ENCODE assay signal across 27 mouse cellular contexts in genomic region chr14:119266334-119266733, GRCm38 (mm10).
"Had no signal": no experiment of that assay in that cellular context is flagged by ENCODE, and none has a peak within 500 bp of the region (broad histone marks: within the 10 kb centered on the region; RNA-seq: fewer than 3 reads in every experiment).

No protein-coding gene starts in this region.

- H3K36me3 ChIP-seq: embryonic facial prominence, embryonic 12.5 days; forebrain, embryonic 10.5 days; forebrain, embryonic 12.5 days; forebrain, embryonic 15.5 days; heart, embryonic 10.5 days had no signal

- H3K27me3 ChIP-seq: embryonic facial prominence, embryonic 12.5 days; forebrain, embryonic 12.5 days; forebrain, embryonic 13.5 days; forebrain, embryonic 15.5 days had no signal

- ATAC-seq: forebrain, embryonic 13.5 days; forebrain, embryonic 14.5 days; forebrain, embryonic 15.5 days; forebrain, embryonic 16.5 days; forebrain, postnatal 0 days had no signal

- H3K4me2 ChIP-seq: embryonic facial prominence, embryonic 12.5 days; forebrain, embryonic 12.5 days; forebrain, embryonic 13.5 days; forebrain, embryonic 15.5 days; heart, embryonic 11.5 days had no signal

- H3K9ac ChIP-seq: embryonic facial prominence, embryonic 12.5 days; forebrain, embryonic 12.5 days; forebrain, embryonic 13.5 days; forebrain, embryonic 15.5 days; forebrain, postnatal 0 days had no signal

- H3K4me1 ChIP-seq: embryonic facial prominence, embryonic 12.5 days; forebrain, embryonic 10.5 days; forebrain, embryonic 12.5 days; forebrain, embryonic 13.5 days; forebrain, embryonic 15.5 days; heart, embryonic 10.5 days had no signal

- H3K4me3 ChIP-seq: embryonic facial prominence, embryonic 12.5 days; erythroblast, embryonic 14.5 days; forebrain, embryonic 10.5 days; forebrain, embryonic 12.5 days; forebrain, embryonic 13.5 days; forebrain, embryonic 15.5 days; gastrocnemius, adult 2 months; heart, adult 2 months; heart, embryonic 10.5 days had no signal

- H3K27ac ChIP-seq: embryonic facial prominence, embryonic 12.5 days; forebrain, embryonic 10.5 days; forebrain, embryonic 12.5 days; forebrain, embryonic 13.5 days; forebrain, embryonic 15.5 days; gastrocnemius, adult 2 months; heart, adult 2 months; heart, embryonic 10.5 days had no signal

- DNase-seq: cerebellum, adult 2 months; cerebellum, adult 8-10 months; cerebellum, adult 9-10 months; cerebellum, adult 9-11 months; cerebellum, postnatal 10 days; cerebellum, postnatal 14 days; cerebellum, postnatal 25 days; cerebellum, postnatal 36 days; embryo, embryonic 11 days; forebrain, postnatal 0 days; gastrocnemius, adult 2 months; gastrocnemius, postnatal 10 days; gastrocnemius, postnatal 14 days; gastrocnemius, postnatal 25 days; gastrocnemius, postnatal 36 days; heart, adult 18-20 months; heart, adult 2 months had no signal

- H3K9me3 ChIP-seq: embryonic facial prominence, embryonic 12.5 days; forebrain, embryonic 10.5 days; forebrain, embryonic 12.5 days; forebrain, embryonic 13.5 days; forebrain, embryonic 15.5 days; heart, embryonic 10.5 days had no signal
